Mouse (Mus musculus): ENCODE data around the gene Cxcr4.

The Cxcr4 gene

GRCm38 (mm10) chr1:128567224-128568197 lies 24.6 kb downstream of the Cxcr4 start:
- no peak for DNase-seq

GRCm38 (mm10) chr1:128563905-128564304 lies 28.2 kb downstream of the Cxcr4 start:
- DNase-seq: no peak

- DNase-seq: no peak
Measured at GRCm38 (mm10) chr1:128561325-128561874, 30.7 kb downstream of the Cxcr4 start.

GRCm38 (mm10) chr1:128560452-128561324 lies 31.4 kb downstream of the Cxcr4 start:
- no peak for DNase-seq

- DNase-seq: peak; percentile 31 to 34
Measured at GRCm38 (mm10) chr1:128557953-128558352, 34.1 kb downstream of the Cxcr4 start.

GRCm38 (mm10) chr1:128552545-128552944 lies 39.5 kb downstream of the Cxcr4 start:
- no peak for DNase-seq

GRCm38 (mm10) chr1:128551743-128552397 lies 40.2 kb downstream of the Cxcr4 start:
- peak in 1 of 2 experiments; percentile 34 for DNase-seq

- no peak for DNase-seq
Measured at GRCm38 (mm10) chr1:128549442-128549841, 42.7 kb downstream of the Cxcr4 start.

- DNase-seq: no peak
Measured at GRCm38 (mm10) chr1:128549007-128549406, 43.1 kb downstream of the Cxcr4 start.

GRCm38 (mm10) chr1:128548220-128548998 lies 43.7 kb downstream of the Cxcr4 start:
- no peak for DNase-seq

- peak in 1 of 2 experiments; percentile 39 for DNase-seq
Measured at GRCm38 (mm10) chr1:128545672-128546071, 46.4 kb downstream of the Cxcr4 start.

- DNase-seq: no peak
Measured at GRCm38 (mm10) chr1:128543137-128543536, 49.0 kb downstream of the Cxcr4 start.

- no peak for DNase-seq
Measured at GRCm38 (mm10) chr1:128542555-128542954, 49.5 kb downstream of the Cxcr4 start.

GRCm38 (mm10) chr1:128540213-128540612 lies 51.9 kb downstream of the Cxcr4 start:
- peak in 1 of 2 experiments; percentile 24 for DNase-seq

GRCm38 (mm10) chr1:128539555-128539954 lies 52.5 kb downstream of the Cxcr4 start:
- DNase-seq: no peak
